Mouse (Mus musculus) MEL (cell line): ENCODE measurements around the gene Mecom. TPM values are rescaled to one million over a fixed set of nuclear protein-coding genes. Genes with fewer than 3 reads are reported as not detected.

Source experiments
- DNase-seq: peaks from one replicate; pipeline ENCODE4 v3.0.0; 2011; ENCODE audit warnings: low read depth, low spot score
- H3K27ac ChIP-seq: 2 replicates; pipeline ENCODE4 v1.5.1; 2012; ENCODE audit warnings: low read depth, mild to moderate bottlenecking, control low read depth, low read length, moderate library complexity; ENCODE audit not compliant: control insufficient read depth
- H3K27me3 ChIP-seq, 2 experiments: fragments of 150-350 bp in 1 of 2; sonication (generic) in 1 of 2; 2 replicates each; pipeline ENCODE4 v1.6.1; 2012; ENCODE audit warnings: low read length in 2 of 2, mild to moderate bottlenecking in 2 of 2, improper control_type of control experiment in 1 of 2, moderate library complexity in 1 of 2; ENCODE audit not compliant: insufficient read depth in 2 of 2, control insufficient read depth in 1 of 2
- H3K36me3 ChIP-seq, 2 experiments: 2 replicates each; pipeline ENCODE4 v1.6.1; 2012 to 2014; ENCODE audit warnings: low read length in 2 of 2, improper control_type of control experiment in 1 of 2, inconsistent platforms in 1 of 2, mild to moderate bottlenecking in 1 of 2; ENCODE audit not compliant: insufficient read depth in 2 of 2, control insufficient read depth in 1 of 2
- H3K4me1 ChIP-seq, 2 experiments: fragments of 150-350 bp in 1 of 2; sonication (generic) in 1 of 2; 2 replicates each; pipeline ENCODE4 v1.6.1; 2012; ENCODE audit warnings: low read length in 2 of 2, improper control_type of control experiment in 1 of 2, mild to moderate bottlenecking in 1 of 2; ENCODE audit not compliant: insufficient read depth in 2 of 2, control insufficient read depth in 1 of 2
- H3K4me3 ChIP-seq, 2 experiments: fragments of 150-350 bp in 1 of 2; sonication (generic) in 1 of 2; 2 replicates each; pipeline ENCODE4 v1.5.1; 2012; ENCODE audit warnings: low read depth in 2 of 2, low read length in 2 of 2, mild to moderate bottlenecking in 2 of 2, moderate library complexity in 2 of 2, control low read depth in 1 of 2, improper control_type of control experiment in 1 of 2; ENCODE audit not compliant: control insufficient read depth in 1 of 2, insufficient read depth in 1 of 2
- H3K79me2 ChIP-seq: 2 replicates; pipeline ENCODE4 v1.6.1; 2012; ENCODE audit warnings: mild to moderate bottlenecking, low read length, moderate library complexity; ENCODE audit not compliant: control insufficient read depth, poor library complexity, insufficient read depth
- H3K9ac ChIP-seq: 2 replicates; pipeline ENCODE4 v1.6.1; 2012; ENCODE audit warnings: low read depth, mild to moderate bottlenecking, control low read depth, low read length, moderate library complexity; ENCODE audit not compliant: control insufficient read depth, poor library complexity, severe bottlenecking
- H3K9me3 ChIP-seq: fragments of 150-350 bp; sonication (generic); replicated peaks from 2 replicates; pipeline ENCODE4 v1.6.1; 2012; ENCODE audit warnings: mild to moderate bottlenecking, low read length, improper control_type of control experiment, moderate library complexity; ENCODE audit not compliant: insufficient read depth
- CHD1 ChIP-seq: IDR thresholded peaks from 2 replicates; pipeline ENCODE4 v1.6.1; 2012; ENCODE audit warnings: low read depth, mild to moderate bottlenecking, inconsistent platforms, low read length, improper control_type of control experiment
- CHD2 ChIP-seq: IDR thresholded peaks from 2 replicates; pipeline ENCODE4 v1.6.1; 2011; ENCODE audit warnings: low read length, improper control_type of control experiment
- CTCF ChIP-seq, 3 experiments: IDR thresholded peaks in 2 of 3; conservative IDR thresholded peaks in 1 of 3; 2 replicates each; pipeline ENCODE4 v1.5.1; 2011 to 2012; ENCODE audit warnings: low read length in 3 of 3, low read depth in 2 of 3, mild to moderate bottlenecking in 2 of 3, improper control_type of control experiment in 1 of 3, inconsistent platforms in 1 of 3, mixed read lengths in 1 of 3, moderate library complexity in 1 of 3; ENCODE audit not compliant: control insufficient read depth in 1 of 3, insufficient read depth in 1 of 3, poor library complexity in 1 of 3, severe bottlenecking in 1 of 3
- E2F4 ChIP-seq: IDR thresholded peaks from 2 replicates; pipeline ENCODE4 v1.6.1; 2011; ENCODE audit warnings: low read depth, low read length, improper control_type of control experiment, borderline replicate concordance
- ELF1 ChIP-seq: IDR thresholded peaks from 2 replicates; pipeline ENCODE4 v1.6.1; 2014; ENCODE audit warnings: low read depth, mild to moderate bottlenecking, inconsistent platforms, low read length, improper control_type of control experiment, moderate library complexity
- ETS1 ChIP-seq: IDR thresholded peaks from 2 replicates; pipeline ENCODE4 v1.6.1; 2012; ENCODE audit warnings: low read depth, mild to moderate bottlenecking, inconsistent platforms, low read length, improper control_type of control experiment, moderate library complexity
- GABPA ChIP-seq: IDR thresholded peaks from 2 replicates; pipeline ENCODE4 v1.6.1; 2012; ENCODE audit warnings: low read depth, mild to moderate bottlenecking, inconsistent platforms, low read length, improper control_type of control experiment, moderate library complexity
- GATA1 ChIP-seq: IDR thresholded peaks from 2 replicates; pipeline ENCODE4 v1.6.1; 2011; ENCODE audit warnings: low read depth, low read length, improper control_type of control experiment
- JUND ChIP-seq: IDR thresholded peaks from 2 replicates; pipeline ENCODE4 v1.6.1; 2011; ENCODE audit warnings: low read depth, mild to moderate bottlenecking, improper control_type of control experiment, low read length
- KAT2A ChIP-seq: conservative IDR thresholded peaks from 2 replicates; pipeline ENCODE4 v1.6.1; 2012; ENCODE audit warnings: low read depth, low read length, improper control_type of control experiment, inconsistent platforms
- MAFK ChIP-seq: IDR thresholded peaks from 2 replicates; pipeline ENCODE4 v1.6.1; 2011; ENCODE audit warnings: low read depth, mild to moderate bottlenecking, low read length, improper control_type of control experiment, borderline replicate concordance
- MAX ChIP-seq: IDR thresholded peaks from 2 replicates; pipeline ENCODE4 v1.6.1; 2011; ENCODE audit warnings: low read length, improper control_type of control experiment
- MAZ ChIP-seq: IDR thresholded peaks from 2 replicates; pipeline ENCODE4 v1.6.1; 2012; ENCODE audit warnings: low read depth, mild to moderate bottlenecking, inconsistent platforms, low read length, improper control_type of control experiment
- MEF2A ChIP-seq: IDR thresholded peaks from 2 replicates; pipeline ENCODE4 v1.6.1; 2014; ENCODE audit warnings: low read depth, mild to moderate bottlenecking, inconsistent platforms, low read length, improper control_type of control experiment; ENCODE audit not compliant: poor library complexity, insufficient replicate concordance, severe bottlenecking; ENCODE audit errors: extremely low read depth
- MXI1 ChIP-seq: IDR thresholded peaks from 2 replicates; pipeline ENCODE4 v1.6.1; 2011; ENCODE audit warnings: mild to moderate bottlenecking, low read depth, low read length, improper control_type of control experiment
- MYC ChIP-seq: IDR thresholded peaks from 2 replicates; pipeline ENCODE4 v1.6.1; 2011; ENCODE audit warnings: low read depth, mild to moderate bottlenecking, low read length, improper control_type of control experiment, moderate library complexity
- NELFE ChIP-seq: IDR thresholded peaks from 2 replicates; pipeline ENCODE4 v1.6.1; 2011; ENCODE audit warnings: low read depth, low read length, improper control_type of control experiment
- POLR2AphosphoS5 ChIP-seq: IDR thresholded peaks from 2 replicates; pipeline ENCODE4 v1.6.1; 2012; ENCODE audit warnings: low read depth, borderline replicate concordance, mild to moderate bottlenecking, inconsistent platforms, low read length, moderate library complexity, mixed read lengths
- RAD21 ChIP-seq: IDR thresholded peaks from 2 replicates; pipeline ENCODE4 v1.6.1; 2011; ENCODE audit warnings: mild to moderate bottlenecking, low read depth, low read length, improper control_type of control experiment
- RCOR1 ChIP-seq: IDR thresholded peaks from 2 replicates; pipeline ENCODE4 v1.6.1; 2012; ENCODE audit warnings: low read depth, mild to moderate bottlenecking, inconsistent platforms, low read length, improper control_type of control experiment
- SMC3 ChIP-seq: IDR thresholded peaks from 2 replicates; pipeline ENCODE4 v1.6.1; 2011; ENCODE audit warnings: low read depth, low read length, improper control_type of control experiment
- TAL1 ChIP-seq: IDR thresholded peaks from 2 replicates; pipeline ENCODE4 v1.6.1; 2012; ENCODE audit warnings: mild to moderate bottlenecking, inconsistent platforms, low read length, moderate library complexity, mixed read lengths
- TBP ChIP-seq: IDR thresholded peaks from 2 replicates; pipeline ENCODE4 v1.8.0; 2011; ENCODE audit warnings: low read depth, low read length, improper control_type of control experiment
- USF2 ChIP-seq, 2 experiments: IDR thresholded peaks; 2 replicates each; pipeline ENCODE4 v1.6.1; 2011 to 2012; ENCODE audit warnings: improper control_type of control experiment in 2 of 2, low read length in 2 of 2, borderline replicate concordance in 1 of 2, inconsistent platforms in 1 of 2, low read depth in 1 of 2, mild to moderate bottlenecking in 1 of 2; ENCODE audit not compliant: insufficient read depth in 1 of 2
- ZKSCAN1 ChIP-seq: IDR thresholded peaks from 2 replicates; pipeline ENCODE4 v1.6.1; 2012; ENCODE audit warnings: low read depth, mild to moderate bottlenecking, inconsistent platforms, low read length, improper control_type of control experiment, moderate library complexity
- polyA plus RNA-seq, 2 experiments: library from polyadenylated mRNA; stranded (reverse) in 1 of 2; unstranded in 1 of 2; fragments of >175 nt in 1 of 2; fragments of >200 nt in 1 of 2; gene quantifications; 2 replicates each; pipeline versions ENCODE4 v1.2.1 to v1.2.4; 2012; ENCODE audit warnings: low replicate concordance in 2 of 2, low read depth in 1 of 2; ENCODE audit not compliant: insufficient read length in 2 of 2, insufficient read depth in 1 of 2, missing spikeins in 1 of 2
- total RNA-seq: library from RNA; depleted of rRNA; stranded (reverse); fragments of 300-350 nt; gene quantifications from 2 replicates; pipeline ENCODE4 v1.2.3, GENCODE M21; 2012

The Mecom gene
- total and polyA plus RNA-seq, 3 experiments = 0.04 TPM; not detected in 2

DNA sequence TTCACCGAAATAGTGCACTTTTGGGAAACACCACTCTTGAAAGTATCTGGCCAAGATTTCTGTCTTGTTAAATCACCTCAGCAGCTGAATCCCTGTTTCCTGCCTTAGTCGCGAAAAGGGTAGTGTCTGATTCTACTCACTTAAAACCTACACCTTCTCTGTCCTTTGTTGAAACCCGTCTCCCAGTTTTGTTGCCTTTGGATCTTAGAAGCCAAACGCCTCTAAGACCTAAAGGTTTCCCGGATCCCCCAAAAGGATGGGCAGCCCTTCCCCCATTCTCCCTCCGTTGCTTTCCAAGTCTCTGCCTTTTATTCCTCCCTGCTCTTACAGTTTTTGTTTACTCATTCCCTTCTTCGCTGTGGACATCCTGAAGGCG, 32.0 kb downstream of the Mecom start:
- Histone ChIP-seq H3K36me3 (no peaks in the 10 kb centered on the region), H3K27me3 (no peaks in the 10 kb centered on the region), H3K79me2 (no peaks in the 10 kb centered on the region), H3K9me3 (no peaks in the 10 kb centered on the region), H3K4me1 (no peaks in the 10 kb centered on the region), H3K4me3 (no peak overlapping the region), H3K27ac (no peak overlapping the region), H3K9ac (no peak overlapping the region)
- TF ChIP-seq JUND = no peak
- no peak for TF ChIP-seq MXI1
- TF ChIP-seq CHD1 = no peak
- TF ChIP-seq SMC3 = no peak
- TF ChIP-seq GABPA = no peak
- TF ChIP-seq MEF2A = no peak
- no peak for TF ChIP-seq CHD2
- no peak for TF ChIP-seq MAZ
- no peak for TF ChIP-seq E2F4
- no peak for TF ChIP-seq KAT2A
- no peak for DNase-seq

DNA sequence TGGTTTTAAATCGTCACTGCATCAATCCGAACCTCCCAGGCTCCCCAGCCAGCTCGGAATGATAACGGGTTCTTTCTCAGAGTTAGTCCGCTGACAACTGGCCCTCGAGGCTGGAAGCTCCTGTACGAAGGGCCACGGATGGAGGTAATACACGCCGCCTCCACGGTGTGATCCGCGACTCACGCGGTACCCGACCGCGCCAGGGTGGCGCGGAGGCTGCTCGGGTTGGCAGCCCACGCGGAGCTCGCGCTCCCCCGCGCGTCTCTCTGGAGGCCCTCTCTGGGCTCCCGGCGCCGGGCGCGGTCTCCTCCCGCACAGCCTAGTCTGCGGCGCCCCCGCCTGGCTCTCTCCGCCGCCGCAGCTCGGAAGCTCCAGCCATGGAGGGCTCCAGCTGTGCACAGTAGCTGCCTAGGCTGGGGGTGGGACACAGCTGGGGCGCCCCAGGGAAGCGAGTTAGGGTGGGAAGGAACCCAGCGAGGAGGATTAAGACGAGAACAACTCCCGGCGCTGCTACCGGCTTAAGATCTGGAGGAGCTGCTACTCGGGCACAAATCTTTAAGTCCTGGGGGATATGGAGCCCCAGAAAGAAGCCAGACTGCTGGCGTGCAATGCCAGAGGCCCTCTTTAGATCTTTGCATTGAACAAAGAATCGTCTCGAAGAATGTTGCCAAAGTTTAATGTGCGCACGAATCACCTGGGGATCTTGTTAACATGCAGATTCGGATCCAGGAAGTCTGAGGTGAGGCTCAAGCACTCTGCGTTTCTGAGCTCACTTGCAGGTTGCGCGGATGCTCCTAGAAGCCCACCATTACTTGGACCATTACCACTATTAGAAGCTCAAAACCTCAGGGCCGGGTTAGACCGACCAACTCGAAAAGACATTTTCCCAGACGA, 32.7 kb downstream of the Mecom start:
- TF ChIP-seq RAD21 = no peak
- TF ChIP-seq USF2 (IDR thresholded peaks at IDR 0.05; ENCODE audit: borderline replicate concordance in 1 of 2, insufficient read depth in 1 of 2, low read depth in 1 of 2, low read length in 2 of 2) = no peak
- TF ChIP-seq CTCF (IDR thresholded peaks at IDR 0.05 in 2 of 3, conservative IDR thresholded peaks at IDR 0.05 in 1 of 3; ENCODE audit: control insufficient read depth in 1 of 3, insufficient read depth in 1 of 3, low read depth in 2 of 3, low read length in 3 of 3, poor library complexity in 1 of 3, severe bottlenecking in 1 of 3) = no peak
- no peak for TF ChIP-seq RCOR1
- no peak for TF ChIP-seq MAX
- TF ChIP-seq MAFK = no peak
- no peak for TF ChIP-seq ELF1
- no peak for TF ChIP-seq TAL1
- no peak for TF ChIP-seq ETS1
- no peak for TF ChIP-seq TBP
- no peak for TF ChIP-seq MYC
- TF ChIP-seq NELFE = no peak
- no peak for TF ChIP-seq GATA1
- no peak for TF ChIP-seq ZKSCAN1
- TF ChIP-seq POLR2AphosphoS5 = no peak
- TF ChIP-seq MXI1 = no peak
- Histone ChIP-seq H3K79me2 (no peaks in the 10 kb centered on the region), H3K27me3 (no peaks in the 10 kb centered on the region), H3K27ac (no peak overlapping the region), H3K36me3 (no peaks in the 10 kb centered on the region), H3K9ac (no peak overlapping the region), H3K4me1 (no peaks in the 10 kb centered on the region), H3K4me3 (no peak overlapping the region), H3K9me3 (no peaks in the 10 kb centered on the region)
- no peak for DNase-seq
